Mouse (Mus musculus): ENCODE data around the gene Eif4a3. TPM values are rescaled to one million over a fixed set of nuclear protein-coding genes. Genes with fewer than 3 reads are reported as not detected.

The Eif4a3 gene
- polyA plus RNA-seq (2017; shearing (Covaris generic)): 100 to 1,000 TPM; 255 to 273 TPM

DNA sequence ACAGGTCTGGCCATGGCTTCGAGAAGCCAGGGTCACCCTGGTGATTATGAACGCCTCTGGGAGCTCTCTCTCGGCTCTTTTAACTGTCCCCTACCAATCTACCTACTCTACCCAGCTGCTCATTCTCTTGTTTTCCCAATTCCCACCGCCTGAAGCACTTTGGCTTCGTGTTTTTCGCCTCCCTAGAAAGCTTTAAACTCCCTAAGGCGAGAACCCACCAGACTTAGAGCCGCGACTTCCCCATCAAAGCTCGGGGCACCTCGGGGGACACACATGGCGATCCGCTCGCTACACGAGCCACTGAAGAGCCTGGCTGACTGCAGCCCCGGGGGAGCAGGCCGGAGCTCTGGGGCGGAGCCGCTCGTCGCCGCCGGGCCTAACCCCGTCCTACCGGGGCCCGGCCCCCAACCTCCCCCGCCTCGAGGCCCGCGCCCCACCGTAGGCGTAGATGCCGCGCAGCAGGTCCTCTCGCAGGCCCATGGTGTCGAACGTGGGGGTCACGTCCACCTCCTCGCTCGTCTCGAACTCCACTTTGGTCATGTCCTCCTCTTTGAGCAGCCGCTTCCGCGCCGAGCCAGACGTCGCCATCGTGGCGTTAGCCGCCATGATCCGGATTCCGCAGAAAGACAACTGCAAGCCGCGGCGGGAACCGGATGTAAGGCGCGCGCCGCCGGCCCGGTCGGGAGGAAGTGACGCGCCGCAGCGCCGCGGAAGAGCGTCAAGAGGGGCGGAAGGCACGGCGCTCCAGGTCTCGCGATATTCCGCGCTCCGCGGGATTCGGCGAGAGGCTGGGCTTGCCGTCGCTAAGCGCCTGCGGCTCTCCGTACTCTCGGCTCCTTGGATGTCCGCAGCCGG lies at the start of gene Eif4a3:
Gene Eif4a3, minus strand, starts transcription at position 699 of the 855 bp plus-strand sequence.

DNA sequence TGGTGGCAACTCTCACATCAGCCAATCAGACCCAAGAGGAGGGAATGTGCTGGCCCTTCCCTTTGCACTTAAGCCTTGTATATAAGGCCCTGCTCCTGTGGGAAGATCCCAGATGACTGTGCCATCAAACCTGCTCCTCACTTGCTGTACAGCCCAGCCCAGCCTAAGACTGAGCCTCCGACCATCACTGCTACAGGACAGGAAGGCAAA lies 7.7 kb upstream of the Eif4a3 start, which contains the start of gene Card14:
Gene Card14, plus strand, starts transcription at position 111 of the 210 bp plus-strand sequence.

DNA sequence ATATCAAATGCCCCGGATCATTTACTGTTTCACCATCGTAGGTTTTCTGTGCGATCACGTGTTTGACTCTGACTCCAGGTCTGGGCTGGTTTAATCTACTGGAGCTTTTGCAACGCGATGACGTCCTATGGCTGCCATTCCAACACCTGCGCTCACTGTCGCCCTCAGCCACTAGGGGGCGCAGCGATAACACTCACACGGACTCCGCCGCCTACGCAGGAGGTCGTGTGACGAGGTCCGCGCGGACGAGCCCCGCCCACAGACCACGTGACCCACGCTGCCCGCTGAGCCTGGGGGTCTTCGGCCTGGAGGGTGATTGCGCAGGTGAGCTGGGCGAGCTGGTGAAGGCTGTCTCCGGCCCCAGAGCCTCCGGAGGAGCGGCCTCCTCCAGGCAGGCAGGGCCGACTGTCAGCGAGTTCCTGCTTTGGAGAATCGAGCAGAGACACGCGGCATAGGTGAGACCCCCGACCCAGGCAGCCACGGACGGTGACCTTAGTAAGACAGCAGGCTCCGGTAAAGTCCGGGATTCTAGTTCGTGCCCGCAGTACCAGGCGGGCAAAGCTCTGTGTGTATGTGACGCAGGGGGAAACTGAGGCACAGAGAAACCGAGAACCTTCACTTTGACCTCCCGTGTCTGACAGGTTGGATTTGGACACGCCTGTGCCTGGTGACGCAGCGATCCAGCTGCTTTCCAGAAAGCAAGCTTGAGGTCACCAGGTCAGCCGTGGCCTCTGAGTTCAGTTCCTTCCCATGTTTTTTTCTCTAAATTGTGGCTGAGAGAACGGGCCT lies 31.9 kb downstream of the Eif4a3 start, which contains the start of gene Gaa:
Gene Gaa, plus strand, starts transcription at position 120 of the 789 bp plus-strand sequence.

Other genes starting within 250 kb of the Eif4a3 start
- gene Cbx4, start 213.9 kb downstream of the Eif4a3 start, polyA plus RNA-seq (2017; shearing (Covaris generic)): 10 to 100 TPM; 70.2 to 92.0 TPM
- under 1 TPM; 0.76 to 0.98 TPM for gene Tbc1d16, start 71.6 kb downstream of the Eif4a3 start, polyA plus RNA-seq (2017; shearing (Covaris generic))
- gene Ccdc40, start 71.5 kb downstream of the Eif4a3 start, polyA plus RNA-seq (2017; shearing (Covaris generic)): 1 to 10 TPM; 1.8 to 2.0 TPM
- 10 to 100 TPM; 23.0 to 26.4 TPM for gene Gaa, start 32.2 kb downstream of the Eif4a3 start, polyA plus RNA-seq (2017; shearing (Covaris generic))
- gene Card14, start 7.7 kb upstream of the Eif4a3 start, polyA plus RNA-seq (2017; shearing (Covaris generic)): under 1 TPM in 1 of 2 experiments, not detected in 1; 0.15 TPM
- gene Sgsh, start 55.4 kb upstream of the Eif4a3 start, polyA plus RNA-seq (2017; shearing (Covaris generic)): 10 to 100 TPM; 17.9 to 21.2 TPM
- gene Slc26a11, start 55.5 kb upstream of the Eif4a3 start, polyA plus RNA-seq (2017; shearing (Covaris generic)): 10 to 100 TPM; 16.4 to 34.0 TPM
- 10 to 100 TPM; 12.3 to 19.5 TPM for gene Rnf213, start 93.0 kb upstream of the Eif4a3 start, polyA plus RNA-seq (2017; shearing (Covaris generic))
- 10 to 100 TPM; 21.1 to 24.4 TPM for gene Endov, start 191.3 kb upstream of the Eif4a3 start, polyA plus RNA-seq (2017; shearing (Covaris generic))
- gene Nptx1, start 247.7 kb upstream of the Eif4a3 start, polyA plus RNA-seq (2017; shearing (Covaris generic)): not detected